Mouse (Mus musculus) heart, embryonic 16.5 days (tissue): Measurements from ENCODE around the gene Tyms. TPM values are rescaled to one million over a fixed set of nuclear protein-coding genes. Genes with fewer than 3 reads are reported as not detected.
A peak's percentile ranks its signal among the peaks of the same experiment; 100 is the strongest.

Source experiments
- ATAC-seq: fragments of 200-750 bp; cut with Nextera tagmentation; replicated peaks from 2 replicates; pipeline ENCODE4 v1.8.0; 2017; ENCODE audit warnings: moderate number of reproducible peaks; ENCODE audit not compliant: insufficient read depth, low FRiP score; ENCODE audit errors: extremely low read depth
- H3K27ac ChIP-seq: fragments of 300-500 bp; sonication (generic); 2 replicates; pipeline ENCODE4 v1.5.1; 2014; ENCODE audit warnings: mild to moderate bottlenecking, low read length, control low read depth, moderate library complexity
- H3K27me3 ChIP-seq: fragments of 300-500 bp; sonication (generic); 2 replicates; pipeline ENCODE4 v1.6.1; 2014; ENCODE audit warnings: low read length, mixed read lengths; ENCODE audit not compliant: control insufficient read depth, insufficient read depth
- H3K36me3 ChIP-seq: fragments of 300-500 bp; sonication (generic); 2 replicates; pipeline ENCODE4 v1.6.1; 2014; ENCODE audit not compliant: control insufficient read depth, insufficient read depth
- H3K4me1 ChIP-seq: fragments of 300-500 bp; sonication (generic); 2 replicates; pipeline ENCODE4 v1.6.1; 2014; ENCODE audit warnings: low read length, mixed read lengths; ENCODE audit not compliant: control insufficient read depth, insufficient read depth
- H3K4me2 ChIP-seq: fragments of 300-500 bp; sonication (generic); 2 replicates; pipeline ENCODE4 v1.6.1; 2014; ENCODE audit warnings: low read depth, mild to moderate bottlenecking, control low read depth, low read length
- H3K4me3 ChIP-seq: fragments of 300-500 bp; sonication (generic); 2 replicates; pipeline ENCODE4 v1.5.1; 2014; ENCODE audit warnings: mild to moderate bottlenecking, control low read depth, low read length
- H3K9ac ChIP-seq: fragments of 300-500 bp; sonication (generic); 2 replicates; pipeline ENCODE4 v1.6.1; 2014; ENCODE audit warnings: low read length, control low read depth
- H3K9me3 ChIP-seq: fragments of 300-500 bp; sonication (generic); replicated peaks from 2 replicates; pipeline ENCODE4 v1.6.1; 2016; ENCODE audit warnings: low read length; ENCODE audit not compliant: control insufficient read depth
- WGBS: fragments of 180-500 bp; shearing (Covaris S2); extraction: QIAGEN DNeasy Blood & Tissue Kit; methylation state at CpG from one replicate; pipeline ENCODE4 v1.1.7; 2014; 5-methylcytosine and 5-hydroxymethylcytosine counted together
- polyA plus RNA-seq: library from polyadenylated mRNA; unstranded; fragments of >200 nt; fragmentation: Nextera tagmentation; extraction: Ambion mirVana; gene quantifications from 2 replicates; pipeline ENCODE4 v1.2.1, GENCODE M21; 2015

Gene Tyms
- polyA plus RNA-seq: 99.3 and 110 TPM in 2 replicates

- H3K9ac ChIP-seq: peak within 1 kb of the TSS; percentile 87
- H3K36me3 ChIP-seq: peaks cover 22% of the 10 kb centered on the region
- peak within 1 kb of the TSS; percentile 88 for H3K27ac ChIP-seq
- no peaks in the 10 kb centered on the region for H3K9me3 ChIP-seq
- H3K4me2 ChIP-seq: peak within 1 kb of the TSS; percentile 91
- H3K4me1 ChIP-seq: peaks cover 7% of the 10 kb centered on the region
- H3K27me3 ChIP-seq: no peaks in the 10 kb centered on the region
- WGBS: under 1% methylated on average over 45 of the region's 45 CpGs
- ATAC-seq: peak; percentile 88
- H3K4me3 ChIP-seq: peak within 1 kb of the TSS; percentile 86
Measured at GRCm38 (mm10) chr5:30072825-30073821, at the start of gene Tyms. Gene Tyms (minus strand): TSS chr5:30073617.

- Histone ChIP-seq H3K4me2 (no peak overlapping the region), H3K4me1 (no peaks in the 10 kb centered on the region), H3K4me3 (no peak overlapping the region), H3K27me3 (no peaks in the 10 kb centered on the region), H3K9me3 (no peaks in the 10 kb centered on the region), H3K27ac (no peak overlapping the region), H3K36me3 (peaks cover 81% of the 10 kb centered on the region), H3K9ac (no peak overlapping the region)
- no peak for ATAC-seq
- 84% methylated on average over 6 of the region's 6 CpGs for WGBS
Measured at GRCm38 (mm10) chr5:30122481-30122880, 49.1 kb upstream of the Tyms start.

DNA sequence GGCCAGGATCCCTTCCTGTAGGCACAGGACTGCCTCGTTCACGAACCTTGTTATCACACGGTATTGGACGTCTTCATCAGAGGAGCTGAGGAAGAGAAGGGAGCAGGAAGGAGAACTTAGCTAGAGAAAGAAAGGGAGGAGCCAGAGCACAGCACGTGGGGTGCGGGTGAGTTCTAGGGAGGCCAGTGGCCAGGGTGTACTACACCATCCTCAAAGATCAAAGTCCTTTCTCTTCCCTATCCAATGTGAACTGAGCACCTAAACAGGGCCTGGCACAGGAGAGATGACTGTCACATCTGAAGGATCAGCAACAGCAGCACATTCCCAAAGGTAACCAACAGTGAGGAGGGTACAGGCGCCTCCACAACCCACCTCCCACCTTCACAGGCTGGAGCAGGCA lies 46.7 kb upstream of the Tyms start:
- no peak overlapping the region for H3K9ac ChIP-seq
- H3K4me1 ChIP-seq: no peaks in the 10 kb centered on the region
- no peak overlapping the region for H3K4me2 ChIP-seq
- ATAC-seq: no peak
- peaks cover 64% of the 10 kb centered on the region for H3K36me3 ChIP-seq
- H3K27me3 ChIP-seq: 0 out of 2 replicates have a peak, but pooled peaks cover 2% of the 10 kb centered on the region
- no peak overlapping the region for H3K27ac ChIP-seq
- 80% methylated on average over 7 of the region's 7 CpGs for WGBS
- H3K9me3 ChIP-seq: no peaks in the 10 kb centered on the region
- H3K4me3 ChIP-seq: no peak overlapping the region

DNA sequence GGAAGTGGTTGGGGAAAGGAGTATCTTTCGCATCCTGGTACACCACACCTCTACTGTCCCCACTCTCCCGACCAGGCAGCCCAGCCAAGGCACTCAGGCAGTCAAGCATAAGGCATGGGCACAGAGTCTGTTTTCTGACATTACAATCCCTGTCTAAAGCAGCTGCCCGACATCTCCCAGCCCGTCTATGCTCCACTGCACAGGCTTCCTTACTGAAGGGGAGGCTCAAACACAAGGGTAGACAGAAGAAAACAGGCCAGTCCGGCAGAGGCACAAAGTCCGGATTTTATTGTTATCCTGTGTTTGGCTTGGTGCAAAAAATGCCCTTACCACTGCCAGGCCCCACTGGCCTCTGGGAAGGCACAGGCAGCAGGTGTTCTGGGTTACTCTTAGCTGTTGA lies 45.7 kb upstream of the Tyms start:
- no peak overlapping the region for H3K9ac ChIP-seq
- ATAC-seq: no peak
- no peak overlapping the region for H3K27ac ChIP-seq
- H3K4me2 ChIP-seq: no peak overlapping the region
- H3K4me3 ChIP-seq: no peak overlapping the region
- H3K9me3 ChIP-seq: no peaks in the 10 kb centered on the region
- H3K27me3 ChIP-seq: peaks cover 5% of the 10 kb centered on the region
- peaks cover 3% of the 10 kb centered on the region for H3K4me1 ChIP-seq
- 85% methylated on average over 6 of the region's 6 CpGs for WGBS
- H3K36me3 ChIP-seq: peaks cover 55% of the 10 kb centered on the region

DNA sequence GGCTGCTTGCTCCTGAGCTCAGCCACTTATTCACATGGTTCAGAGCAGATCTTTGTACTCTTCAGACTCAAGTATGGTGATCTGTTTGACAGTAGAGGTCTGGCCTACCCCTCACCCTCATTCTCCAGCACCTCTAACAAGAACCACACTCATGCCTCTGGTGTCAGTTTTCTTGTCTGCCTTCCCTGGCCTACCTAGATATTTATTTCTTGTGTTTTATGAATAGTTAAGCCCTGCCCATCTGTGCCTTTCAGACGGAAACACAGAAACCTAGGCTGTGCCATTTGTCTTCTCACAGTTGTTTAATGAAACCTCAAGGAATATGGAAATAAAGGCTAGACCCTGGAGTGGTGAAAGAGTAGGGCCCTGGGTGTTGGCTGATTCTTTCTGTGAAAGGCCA lies 44.6 kb upstream of the Tyms start:
- Histone ChIP-seq H3K27me3 (peaks cover 17% of the 10 kb centered on the region), H3K4me2 (no peak overlapping the region), H3K9me3 (no peaks in the 10 kb centered on the region), H3K27ac (no peak overlapping the region), H3K36me3 (peaks cover 46% of the 10 kb centered on the region), H3K4me3 (no peak overlapping the region), H3K9ac (no peak overlapping the region), H3K4me1 (peaks cover 9% of the 10 kb centered on the region)
- no peak for ATAC-seq
- 93% methylated on average over 1 of the region's 1 CpGs for WGBS

- no peak overlapping the region for H3K4me2 ChIP-seq
- no peak for ATAC-seq
- WGBS: 37% methylated on average over 10 of the region's 10 CpGs
Measured at GRCm38 (mm10) chr5:30115718-30116117, 42.3 kb upstream of the Tyms start.

GRCm38 (mm10) chr5:30114761-30115140 lies 41.3 kb upstream of the Tyms start:
- peak overlapping the region; percentile 98 for H3K4me2 ChIP-seq
- H3K36me3 ChIP-seq: peaks cover 15% of the 10 kb centered on the region
- peak overlapping the region; percentile 73 for H3K9ac ChIP-seq
- WGBS: 1% methylated on average over 28 of the region's 28 CpGs
- H3K9me3 ChIP-seq: no peaks in the 10 kb centered on the region
- H3K4me3 ChIP-seq: peak overlapping the region; percentile 65
- peaks cover 37% of the 10 kb centered on the region for H3K27me3 ChIP-seq
- peak; percentile 23; the same call in 1 of the 2 replicates for ATAC-seq
- no peak overlapping the region for H3K27ac ChIP-seq
- peaks cover 21% of the 10 kb centered on the region for H3K4me1 ChIP-seq

More at GRCm38 (mm10) chr5:30115718-30116117, 42.3 kb upstream of the Tyms start:
- Histone ChIP-seq H3K4me3 (no peak overlapping the region), H3K27ac (no peak overlapping the region), H3K27me3 (peaks cover 32% of the 10 kb centered on the region), H3K36me3 (peaks cover 25% of the 10 kb centered on the region), H3K9ac (no peak overlapping the region), H3K4me1 (peaks cover 16% of the 10 kb centered on the region), H3K9me3 (no peaks in the 10 kb centered on the region)

DNA sequence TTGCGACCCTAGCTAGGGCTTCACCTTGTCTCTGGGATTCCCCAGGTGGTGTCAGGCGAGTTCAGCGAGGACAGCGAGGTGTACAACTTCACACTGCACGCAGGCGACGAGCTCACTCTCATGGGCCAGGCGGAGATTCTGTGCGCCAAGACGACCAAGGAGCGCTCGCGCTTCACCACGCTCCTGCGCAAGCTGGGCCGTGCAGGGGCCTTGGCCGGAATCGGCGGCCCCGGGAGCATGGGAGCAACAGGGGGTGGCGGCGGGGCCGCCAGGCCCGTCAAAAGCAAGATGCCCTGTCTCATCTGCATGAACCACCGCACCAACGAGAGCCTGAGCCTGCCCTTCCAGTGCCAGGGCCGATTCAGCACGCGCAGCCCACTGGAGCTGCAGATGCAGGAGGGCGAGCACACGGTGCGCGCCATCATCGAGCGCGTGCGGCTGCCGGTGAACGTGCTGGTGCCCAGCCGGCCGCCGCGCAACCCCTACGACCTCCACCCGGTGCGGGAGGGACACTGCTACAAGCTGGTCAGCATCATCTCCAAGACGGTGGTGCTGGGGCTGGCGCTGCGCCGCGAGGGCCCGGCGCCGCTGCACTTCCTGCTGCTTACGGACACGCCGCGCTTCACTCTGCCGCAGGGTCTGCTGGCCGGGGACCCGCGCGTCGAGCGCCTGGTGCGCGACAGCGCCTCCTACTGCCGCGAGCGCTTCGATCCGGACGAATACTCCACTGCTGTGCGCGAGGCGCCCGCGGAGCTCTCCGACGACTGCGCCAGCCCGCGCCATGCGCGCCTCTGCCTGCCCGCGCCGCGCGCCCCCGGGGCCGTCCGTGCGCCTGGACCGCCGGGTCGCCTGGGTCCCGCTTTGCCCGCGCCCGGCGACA lies 40.7 kb upstream of the Tyms start:
- Histone ChIP-seq H3K4me2 (peak overlapping the region; percentile 98), H3K27me3 (peaks cover 42% of the 10 kb centered on the region), H3K9me3 (no peaks in the 10 kb centered on the region), H3K9ac (peak overlapping the region; percentile 73), H3K36me3 (peaks cover 9% of the 10 kb centered on the region), H3K4me1 (peaks cover 21% of the 10 kb centered on the region), H3K27ac (no peak overlapping the region), H3K4me3 (peak overlapping the region; percentile 65)
- WGBS: under 1% methylated on average over 103 of the region's 103 CpGs
- peak; percentile 83 for ATAC-seq
